Mouse (Mus musculus) MEL (cell line): ENCODE measurements around the gene Drc7. TPM values are rescaled to one million over a fixed set of nuclear protein-coding genes. Genes with fewer than 3 reads are reported as not detected.

Experiments
- DNase-seq: peaks from one replicate; pipeline ENCODE4 v3.0.0; 2011; ENCODE audit warnings: low read depth, low spot score
- H3K27ac ChIP-seq: 2 replicates; pipeline ENCODE4 v1.5.1; 2012; ENCODE audit warnings: low read depth, mild to moderate bottlenecking, control low read depth, low read length, moderate library complexity; ENCODE audit not compliant: control insufficient read depth
- H3K27me3 ChIP-seq, 2 experiments: fragments of 150-350 bp in 1 of 2; sonication (generic) in 1 of 2; 2 replicates each; pipeline ENCODE4 v1.6.1; 2012; ENCODE audit warnings: low read length in 2 of 2, mild to moderate bottlenecking in 2 of 2, improper control_type of control experiment in 1 of 2, moderate library complexity in 1 of 2; ENCODE audit not compliant: insufficient read depth in 2 of 2, control insufficient read depth in 1 of 2
- H3K36me3 ChIP-seq, 2 experiments: 2 replicates each; pipeline ENCODE4 v1.6.1; 2012 to 2014; ENCODE audit warnings: low read length in 2 of 2, improper control_type of control experiment in 1 of 2, inconsistent platforms in 1 of 2, mild to moderate bottlenecking in 1 of 2; ENCODE audit not compliant: insufficient read depth in 2 of 2, control insufficient read depth in 1 of 2
- H3K4me1 ChIP-seq, 2 experiments: fragments of 150-350 bp in 1 of 2; sonication (generic) in 1 of 2; 2 replicates each; pipeline ENCODE4 v1.6.1; 2012; ENCODE audit warnings: low read length in 2 of 2, improper control_type of control experiment in 1 of 2, mild to moderate bottlenecking in 1 of 2; ENCODE audit not compliant: insufficient read depth in 2 of 2, control insufficient read depth in 1 of 2
- H3K4me3 ChIP-seq, 2 experiments: fragments of 150-350 bp in 1 of 2; sonication (generic) in 1 of 2; 2 replicates each; pipeline ENCODE4 v1.5.1; 2012; ENCODE audit warnings: low read depth in 2 of 2, low read length in 2 of 2, mild to moderate bottlenecking in 2 of 2, moderate library complexity in 2 of 2, control low read depth in 1 of 2, improper control_type of control experiment in 1 of 2; ENCODE audit not compliant: control insufficient read depth in 1 of 2, insufficient read depth in 1 of 2
- H3K79me2 ChIP-seq: 2 replicates; pipeline ENCODE4 v1.6.1; 2012; ENCODE audit warnings: mild to moderate bottlenecking, low read length, moderate library complexity; ENCODE audit not compliant: control insufficient read depth, poor library complexity, insufficient read depth
- H3K9ac ChIP-seq: 2 replicates; pipeline ENCODE4 v1.6.1; 2012; ENCODE audit warnings: low read depth, mild to moderate bottlenecking, control low read depth, low read length, moderate library complexity; ENCODE audit not compliant: control insufficient read depth, poor library complexity, severe bottlenecking
- H3K9me3 ChIP-seq: fragments of 150-350 bp; sonication (generic); replicated peaks from 2 replicates; pipeline ENCODE4 v1.6.1; 2012; ENCODE audit warnings: mild to moderate bottlenecking, low read length, improper control_type of control experiment, moderate library complexity; ENCODE audit not compliant: insufficient read depth
- CHD1 ChIP-seq: IDR thresholded peaks from 2 replicates; pipeline ENCODE4 v1.6.1; 2012; ENCODE audit warnings: low read depth, mild to moderate bottlenecking, inconsistent platforms, low read length, improper control_type of control experiment
- CHD2 ChIP-seq: IDR thresholded peaks from 2 replicates; pipeline ENCODE4 v1.6.1; 2011; ENCODE audit warnings: low read length, improper control_type of control experiment
- E2F4 ChIP-seq: IDR thresholded peaks from 2 replicates; pipeline ENCODE4 v1.6.1; 2011; ENCODE audit warnings: low read depth, low read length, improper control_type of control experiment, borderline replicate concordance
- ETS1 ChIP-seq: IDR thresholded peaks from 2 replicates; pipeline ENCODE4 v1.6.1; 2012; ENCODE audit warnings: low read depth, mild to moderate bottlenecking, inconsistent platforms, low read length, improper control_type of control experiment, moderate library complexity
- GABPA ChIP-seq: IDR thresholded peaks from 2 replicates; pipeline ENCODE4 v1.6.1; 2012; ENCODE audit warnings: low read depth, mild to moderate bottlenecking, inconsistent platforms, low read length, improper control_type of control experiment, moderate library complexity
- GATA1 ChIP-seq: IDR thresholded peaks from 2 replicates; pipeline ENCODE4 v1.6.1; 2011; ENCODE audit warnings: low read depth, low read length, improper control_type of control experiment
- KAT2A ChIP-seq: conservative IDR thresholded peaks from 2 replicates; pipeline ENCODE4 v1.6.1; 2012; ENCODE audit warnings: low read depth, low read length, improper control_type of control experiment, inconsistent platforms
- MEF2A ChIP-seq: IDR thresholded peaks from 2 replicates; pipeline ENCODE4 v1.6.1; 2014; ENCODE audit warnings: low read depth, mild to moderate bottlenecking, inconsistent platforms, low read length, improper control_type of control experiment; ENCODE audit not compliant: poor library complexity, insufficient replicate concordance, severe bottlenecking; ENCODE audit errors: extremely low read depth
- MXI1 ChIP-seq: IDR thresholded peaks from 2 replicates; pipeline ENCODE4 v1.6.1; 2011; ENCODE audit warnings: mild to moderate bottlenecking, low read depth, low read length, improper control_type of control experiment
- MYB ChIP-seq: IDR thresholded peaks from 2 replicates; pipeline ENCODE4 v1.6.1; 2011; ENCODE audit warnings: mild to moderate bottlenecking, low read depth, low read length, improper control_type of control experiment
- RCOR1 ChIP-seq: IDR thresholded peaks from 2 replicates; pipeline ENCODE4 v1.6.1; 2012; ENCODE audit warnings: low read depth, mild to moderate bottlenecking, inconsistent platforms, low read length, improper control_type of control experiment
- SMC3 ChIP-seq: IDR thresholded peaks from 2 replicates; pipeline ENCODE4 v1.6.1; 2011; ENCODE audit warnings: low read depth, low read length, improper control_type of control experiment
- TBP ChIP-seq: IDR thresholded peaks from 2 replicates; pipeline ENCODE4 v1.8.0; 2011; ENCODE audit warnings: low read depth, low read length, improper control_type of control experiment
- ZMIZ1 ChIP-seq: IDR thresholded peaks from 2 replicates; pipeline ENCODE4 v1.6.1; 2012; ENCODE audit warnings: low read depth, mild to moderate bottlenecking, inconsistent platforms, low read length, improper control_type of control experiment, moderate library complexity
- ZNF384 ChIP-seq: IDR thresholded peaks from 2 replicates; pipeline ENCODE4 v1.6.1; 2012; ENCODE audit warnings: low read depth, mild to moderate bottlenecking, inconsistent platforms, low read length, improper control_type of control experiment
- polyA plus RNA-seq, 2 experiments: library from polyadenylated mRNA; stranded (reverse) in 1 of 2; unstranded in 1 of 2; fragments of >175 nt in 1 of 2; fragments of >200 nt in 1 of 2; gene quantifications; 2 replicates each; pipeline versions ENCODE4 v1.2.1 to v1.2.4; 2012; ENCODE audit warnings: low replicate concordance in 2 of 2, low read depth in 1 of 2; ENCODE audit not compliant: insufficient read length in 2 of 2, insufficient read depth in 1 of 2, missing spikeins in 1 of 2
- total RNA-seq: library from RNA; depleted of rRNA; stranded (reverse); fragments of 300-350 nt; gene quantifications from 2 replicates; pipeline ENCODE4 v1.2.3, GENCODE M21; 2012

Gene Drc7
- total and polyA plus RNA-seq, 3 experiments: 0.04 to 0.07 TPM; not detected in 1

DNA sequence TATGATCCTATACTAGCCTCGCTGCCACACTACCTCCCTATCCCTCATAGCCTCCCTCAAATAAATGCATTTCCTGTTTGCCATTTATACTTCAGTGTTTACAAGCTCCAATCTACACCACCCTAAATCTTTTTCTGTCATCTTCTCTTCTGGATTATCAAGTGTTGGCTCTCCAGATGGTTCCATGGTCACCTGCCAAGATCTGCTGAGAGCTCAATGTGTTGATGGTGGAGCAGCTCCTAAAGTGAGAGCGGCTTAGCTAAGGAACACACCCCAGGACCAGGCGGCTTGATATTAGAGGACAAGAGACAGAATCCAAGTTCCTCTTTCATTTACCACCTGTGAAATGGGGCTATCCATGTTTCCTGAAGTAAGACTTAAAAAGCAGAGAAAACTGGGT lies 23.2 kb downstream of the Drc7 start:
- peak; percentile 11 for DNase-seq
- Histone ChIP-seq H3K4me1 (peaks cover 4 to 14% of the 10 kb centered on the region in 2 experiments), H3K9ac (no peak overlapping the region), H3K9me3 (no peaks in the 10 kb centered on the region), H3K36me3 (peaks cover 0 to 2% of the 10 kb centered on the region in 2 experiments; a peak in 2 of 4 replicates), H3K27me3 (no peaks in the 10 kb centered on the region; a peak in 1 of 4 replicates), H3K4me3 (no peak overlapping the region), H3K79me2 (no peaks in the 10 kb centered on the region; the same call in 1 of the 2 replicates), H3K27ac (no peak overlapping the region)
- TF ChIP-seq GABPA (no peak), MEF2A (no peak), ZMIZ1 (no peak), KAT2A (no peak), GATA1 (no peak), TBP (no peak), ETS1 (no peak), CHD2 (no peak), SMC3 (no peak), RCOR1 (no peak), MYB (no peak), MXI1 (no peak), ZNF384 (no peak)

DNA sequence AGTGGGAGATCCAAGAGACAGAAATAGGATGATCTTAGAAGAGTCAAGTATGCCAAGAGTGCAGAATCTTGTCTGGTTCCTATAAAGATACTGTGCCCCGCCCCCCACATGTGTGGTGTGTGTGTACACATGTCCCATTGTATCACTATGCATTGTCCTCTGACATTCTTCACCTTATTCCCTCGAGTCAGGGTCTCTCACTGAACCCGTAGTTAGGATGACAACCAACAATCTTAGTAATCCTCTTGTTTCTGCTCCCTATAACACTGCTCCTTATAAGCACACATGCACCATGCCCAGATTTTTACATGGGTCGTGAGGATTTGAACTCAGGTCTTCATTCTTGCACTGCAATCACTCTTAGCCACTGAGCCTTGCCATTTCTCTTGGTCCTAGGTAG lies 24.4 kb downstream of the Drc7 start:
- H3K9me3 ChIP-seq: no peaks in the 10 kb centered on the region
- H3K79me2 ChIP-seq: no peaks in the 10 kb centered on the region; the same call in 1 of the 2 replicates
- H3K9ac ChIP-seq: no peak overlapping the region
- peaks cover 0 to 2% of the 10 kb centered on the region in 2 experiments; a peak in 2 of 4 replicates for H3K36me3 ChIP-seq
- TF ChIP-seq E2F4 (no peak), CHD1 (no peak), MEF2A (no peak), ETS1 (no peak)
- no peak for DNase-seq
- H3K27ac ChIP-seq: no peak overlapping the region
- H3K4me1 ChIP-seq: peaks cover 4 to 14% of the 10 kb centered on the region in 2 experiments
- no peak overlapping the region; a peak in 1 of 4 replicates for H3K4me3 ChIP-seq
- no peaks in the 10 kb centered on the region for H3K27me3 ChIP-seq
